Mouse (Mus musculus): ENCODE data around the gene Rai1. TPM values are rescaled to one million over a fixed set of nuclear protein-coding genes. Genes with fewer than 3 reads are reported as not detected.

Gene Rai1
- total and polyA plus RNA-seq, 2 experiments: 2.7 to 12.9 TPM

- WGBS: 86% methylated on average over 9 of the region's 9 CpGs
- no peak overlapping the region for H3K27ac ChIP-seq (replicated peaks; ENCODE audit: insufficient read depth, low read depth, low read length)
- H3K79me2 ChIP-seq (ENCODE audit: control insufficient read depth, insufficient read depth, low read length): no peaks in the 10 kb centered on the region
- no peaks in the 10 kb centered on the region for H3K27me3 ChIP-seq (ENCODE audit: control insufficient read depth, insufficient read depth, low read length)
- no peak for DNase-seq (ENCODE audit: extremely low read depth, low read depth, low spot score)
- no peak overlapping the region for H3K9ac ChIP-seq (ENCODE audit: low read depth, low read length)
- no peaks in the 10 kb centered on the region for H3K4me1 ChIP-seq (ENCODE audit: control insufficient read depth, insufficient read depth, low read length)
- TF ChIP-seq POLR2A (IDR thresholded peaks at IDR 0.05; ENCODE audit: extremely low read depth, insufficient read depth, low read length) (no peak), CTCF (IDR thresholded peaks at IDR 0.05; ENCODE audit: low read depth, low read length) (no peak)
- no peak overlapping the region for H3K4me3 ChIP-seq (ENCODE audit: insufficient read depth, low read depth, low read length)
- no peaks in the 10 kb centered on the region for H3K36me3 ChIP-seq (ENCODE audit: control insufficient read depth, insufficient read depth, low read length)
Measured at GRCm38 (mm10) chr11:60094909-60095810, 9.7 kb upstream of the Rai1 start.

GRCm38 (mm10) chr11:60099555-60100186, 5.1 kb upstream of the Rai1 start:
- DNase-seq (ENCODE audit: extremely low read depth, low read depth, low spot score): no peak
- no peak for TF ChIP-seq POLR2A (IDR thresholded peaks at IDR 0.05; ENCODE audit: extremely low read depth, insufficient read depth, low read length)
- TF ChIP-seq CTCF (IDR thresholded peaks at IDR 0.05; ENCODE audit: low read depth, low read length): no peak
- Histone ChIP-seq H3K9ac (ENCODE audit: low read depth, low read length) (no peak overlapping the region), H3K4me3 (ENCODE audit: insufficient read depth, low read depth, low read length) (no peak overlapping the region), H3K27ac (replicated peaks; ENCODE audit: insufficient read depth, low read depth, low read length) (no peak overlapping the region), H3K4me1 (ENCODE audit: control insufficient read depth, insufficient read depth, low read length) (no peaks in the 10 kb centered on the region), H3K36me3 (ENCODE audit: control insufficient read depth, insufficient read depth, low read length) (no peaks in the 10 kb centered on the region), H3K79me2 (ENCODE audit: control insufficient read depth, insufficient read depth, low read length) (no peaks in the 10 kb centered on the region), H3K27me3 (ENCODE audit: control insufficient read depth, insufficient read depth, low read length) (no peaks in the 10 kb centered on the region)
- 74% methylated on average over 8 of the region's 8 CpGs for WGBS

GRCm38 (mm10) chr11:60100827-60101555, 3.8 kb upstream of the Rai1 start:
- no peaks in the 10 kb centered on the region for H3K27me3 ChIP-seq (ENCODE audit: control insufficient read depth, insufficient read depth, low read length)
- H3K27ac ChIP-seq (replicated peaks; ENCODE audit: insufficient read depth, low read depth, low read length): no peak overlapping the region
- H3K79me2 ChIP-seq (ENCODE audit: control insufficient read depth, insufficient read depth, low read length): no peaks in the 10 kb centered on the region; the same call in 1 of the 2 replicates
- H3K9ac ChIP-seq (ENCODE audit: low read depth, low read length): no peak overlapping the region
- H3K4me3 ChIP-seq (ENCODE audit: insufficient read depth, low read depth, low read length): no peak overlapping the region
- no peaks in the 10 kb centered on the region for H3K4me1 ChIP-seq (ENCODE audit: control insufficient read depth, insufficient read depth, low read length)
- TF ChIP-seq CTCF (IDR thresholded peaks at IDR 0.05; ENCODE audit: low read depth, low read length) (no peak), POLR2A (IDR thresholded peaks at IDR 0.05; ENCODE audit: extremely low read depth, insufficient read depth, low read length) (no peak)
- 80% methylated on average over 4 of the region's 4 CpGs for WGBS
- H3K36me3 ChIP-seq (ENCODE audit: control insufficient read depth, insufficient read depth, low read length): no peaks in the 10 kb centered on the region
- DNase-seq (ENCODE audit: extremely low read depth, low read depth, low spot score): no peak

- Histone ChIP-seq H3K4me1 (ENCODE audit: control insufficient read depth, insufficient read depth, low read length) (peaks cover 5% of the 10 kb centered on the region; the same call in 1 of the 2 replicates), H3K27me3 (ENCODE audit: control insufficient read depth, insufficient read depth, low read length) (no peaks in the 10 kb centered on the region), H3K27ac (replicated peaks; ENCODE audit: insufficient read depth, low read depth, low read length) (no peak overlapping the region), H3K4me3 (ENCODE audit: insufficient read depth, low read depth, low read length) (no peak overlapping the region), H3K79me2 (ENCODE audit: control insufficient read depth, insufficient read depth, low read length) (peaks cover 6% of the 10 kb centered on the region; the same call in 1 of the 2 replicates), H3K36me3 (ENCODE audit: control insufficient read depth, insufficient read depth, low read length) (no peaks in the 10 kb centered on the region), H3K9ac (ENCODE audit: low read depth, low read length) (no peak overlapping the region)
- no peak for DNase-seq (ENCODE audit: extremely low read depth, low read depth, low spot score)
- TF ChIP-seq CTCF (IDR thresholded peaks at IDR 0.05; ENCODE audit: low read depth, low read length) (no peak), POLR2A (IDR thresholded peaks at IDR 0.05; ENCODE audit: extremely low read depth, insufficient read depth, low read length) (no peak)
- WGBS: 94% methylated on average over 4 of the region's 4 CpGs
Measured at GRCm38 (mm10) chr11:60101986-60102385, 2.8 kb upstream of the Rai1 start.

- 57% methylated on average over 6 of the region's 6 CpGs for WGBS
- H3K79me2 ChIP-seq (ENCODE audit: control insufficient read depth, insufficient read depth, low read length): peaks cover 8% of the 10 kb centered on the region; the same call in 1 of the 2 replicates
- TF ChIP-seq POLR2A (IDR thresholded peaks at IDR 0.05; ENCODE audit: extremely low read depth, insufficient read depth, low read length) (no peak), CTCF (IDR thresholded peaks at IDR 0.05; ENCODE audit: low read depth, low read length) (no peak)
- no peak overlapping the region for H3K4me3 ChIP-seq (ENCODE audit: insufficient read depth, low read depth, low read length)
- H3K4me1 ChIP-seq (ENCODE audit: control insufficient read depth, insufficient read depth, low read length): peaks cover 5% of the 10 kb centered on the region; the same call in 1 of the 2 replicates
- no peak overlapping the region for H3K9ac ChIP-seq (ENCODE audit: low read depth, low read length)
- H3K36me3 ChIP-seq (ENCODE audit: control insufficient read depth, insufficient read depth, low read length): no peaks in the 10 kb centered on the region
- no peak overlapping the region for H3K27ac ChIP-seq (replicated peaks; ENCODE audit: insufficient read depth, low read depth, low read length)
- H3K27me3 ChIP-seq (ENCODE audit: control insufficient read depth, insufficient read depth, low read length): no peaks in the 10 kb centered on the region
- DNase-seq (ENCODE audit: extremely low read depth, low read depth, low spot score): no peak
Measured at GRCm38 (mm10) chr11:60102664-60103063, 2.1 kb upstream of the Rai1 start.
